Mouse (Mus musculus) heart, postnatal 36 days (tissue): ENCODE data around the gene Prdm16. TPM values are rescaled to one million over a fixed set of nuclear protein-coding genes. Genes with fewer than 3 reads are reported as not detected.

Source experiments
- DNase-seq, 2 experiments: peaks; one replicate each; pipeline ENCODE4 v3.0.0; 2021 to 2022
- intact Hi-C: fragments of 180-260 bp; cut with DNase I; formaldehyde crosslinking; loops from one replicate; pipeline ENCODE4 v1.15.1; 2025
- total RNA-seq, 2 experiments: library from RNA; stranded (reverse); gene quantifications; 2 replicates each; pipeline ENCODE4 v1.2.3; 2021

The Prdm16 gene
- total RNA-seq, 2 experiments from 2014 or later, result 11.7 to 13.8 TPM

DNA sequence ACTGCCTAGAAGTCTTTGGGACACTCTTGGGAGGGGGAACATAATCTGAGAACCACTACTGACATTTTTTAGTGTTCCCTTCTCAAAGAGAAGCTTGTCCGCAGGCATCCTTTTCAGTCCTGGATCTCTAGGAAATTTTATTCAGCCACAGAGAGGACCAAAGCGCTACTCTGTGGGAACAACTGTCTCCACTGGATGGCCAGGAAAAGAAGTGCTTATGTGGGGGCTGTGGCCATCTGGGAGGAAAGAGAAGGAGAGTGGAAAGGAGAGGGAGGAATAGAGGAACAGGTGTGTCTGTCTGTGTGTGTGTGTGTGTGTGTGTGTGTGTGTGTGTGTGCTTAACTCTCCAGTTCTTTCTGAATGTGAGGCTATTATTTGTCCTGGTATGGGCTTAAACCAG, 271.9 kb downstream of the Prdm16 start:
- intact Hi-C loops, result no loop called here
- no peak for DNase-seq

DNA sequence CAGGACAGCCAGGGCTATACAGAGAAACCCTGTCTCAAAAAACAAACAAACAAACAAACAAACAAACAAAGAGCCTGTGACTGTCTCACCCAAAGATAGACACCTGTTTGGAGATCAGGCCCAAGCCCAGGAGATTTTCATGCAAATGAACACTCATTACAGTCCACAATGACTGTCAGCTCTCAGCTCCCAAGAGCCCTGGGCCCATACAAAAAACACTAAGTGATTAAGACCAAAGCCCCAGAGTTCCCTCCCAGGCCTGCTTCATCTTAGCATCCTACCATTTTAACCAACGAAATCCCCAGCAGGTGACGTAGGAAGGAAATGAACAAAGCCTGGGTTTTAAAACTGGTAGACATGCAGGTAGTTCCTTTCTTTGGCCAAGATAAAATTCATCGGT, 275.8 kb downstream of the Prdm16 start:
- intact Hi-C loops, result no loop called here
- DNase-seq, result no peak

DNA sequence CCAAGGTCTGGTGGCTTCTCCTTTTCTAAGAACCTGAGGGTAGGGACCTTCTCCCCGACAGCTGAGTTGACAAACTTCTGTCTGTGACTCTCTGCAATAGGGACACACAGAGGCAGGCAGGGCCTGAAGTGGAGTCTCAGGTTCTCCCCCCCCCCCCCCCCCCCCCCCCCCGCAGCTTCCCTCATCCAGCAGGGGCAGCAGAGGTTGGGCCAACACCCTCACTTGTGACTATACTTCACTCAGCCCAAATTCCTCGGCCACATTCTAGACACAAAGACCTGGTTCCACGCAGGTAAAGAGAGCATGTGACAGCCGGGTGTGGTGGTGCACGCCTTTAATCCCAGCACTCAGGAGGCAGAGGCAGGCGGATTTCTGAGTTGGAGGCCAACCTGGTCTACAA, 276.2 kb downstream of the Prdm16 start:
- DNase-seq, result no peak
- intact Hi-C loops, result no loop called here

DNA sequence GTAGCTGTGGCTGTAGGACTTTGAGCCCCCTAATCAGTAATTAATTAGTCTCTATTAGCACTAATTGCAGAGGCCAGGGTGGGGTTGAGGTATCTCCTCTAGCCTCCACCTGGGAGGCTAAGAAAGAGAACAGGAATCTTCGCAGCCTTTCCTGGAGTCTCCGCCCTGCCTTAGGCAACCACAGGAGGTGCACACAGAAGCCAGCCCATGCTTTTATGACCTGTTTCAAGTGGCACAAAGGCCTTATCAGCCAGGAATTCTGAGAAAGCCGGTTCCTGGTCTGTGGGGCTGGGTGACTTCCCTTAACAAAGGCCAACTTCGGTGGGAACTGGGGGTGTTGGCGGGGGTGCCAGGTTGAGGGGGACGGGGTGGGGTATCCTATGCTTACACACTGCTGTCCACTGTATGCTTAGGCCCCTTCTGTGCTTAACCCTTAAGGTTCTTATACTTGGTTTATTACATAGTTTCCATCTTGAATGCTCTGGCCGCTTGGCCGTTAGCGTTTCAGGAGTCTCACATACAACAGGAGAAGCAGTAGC, 276.8 kb downstream of the Prdm16 start:
- no peak for DNase-seq
- intact Hi-C loops, result no loop called here

DNA sequence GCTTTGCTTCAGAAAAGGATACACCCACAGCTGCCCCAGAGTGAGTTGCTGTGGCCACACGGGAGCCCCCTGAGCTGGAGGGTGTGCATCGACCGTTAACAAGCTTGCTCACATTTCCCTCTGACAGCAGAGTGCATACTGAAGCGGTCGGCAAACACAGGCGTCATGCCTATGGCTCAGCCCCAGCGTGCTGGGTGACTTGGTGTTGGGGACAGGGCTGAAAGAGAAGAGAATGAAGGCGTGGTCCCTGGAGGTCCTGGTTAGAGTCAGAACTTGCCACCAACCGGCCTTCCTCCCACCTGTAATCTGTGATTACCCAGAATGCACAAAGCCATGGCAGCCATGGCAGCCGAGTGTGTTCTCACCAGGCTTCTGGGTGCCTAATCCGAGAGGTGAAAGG, 277.9 kb downstream of the Prdm16 start:
- peak in 1 of 2 experiments; percentile 8 for DNase-seq
- intact Hi-C loops, result no loop called here

DNA sequence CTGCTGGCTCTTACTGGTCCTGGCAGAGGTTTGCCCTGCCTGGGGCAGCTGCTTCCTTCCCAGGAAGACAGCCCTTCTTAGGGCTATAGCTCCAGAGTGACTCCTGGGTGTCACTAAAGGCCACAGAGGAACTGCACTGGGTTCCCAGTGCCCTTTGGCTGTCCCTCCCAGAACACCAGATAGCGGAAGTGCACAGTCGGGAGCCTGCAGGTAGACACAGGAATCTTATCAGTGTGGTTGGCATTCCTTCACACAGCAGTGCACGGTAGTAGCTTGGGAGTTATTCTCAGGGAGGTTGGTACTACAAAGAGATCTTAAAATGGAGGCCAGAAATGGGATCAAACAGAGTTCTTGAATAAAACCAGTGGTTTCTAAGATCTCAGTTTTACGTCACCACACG, 278.3 kb downstream of the Prdm16 start:
- intact Hi-C loops, result no loop called here
- peak in 1 of 2 experiments; percentile 14 for DNase-seq

DNA sequence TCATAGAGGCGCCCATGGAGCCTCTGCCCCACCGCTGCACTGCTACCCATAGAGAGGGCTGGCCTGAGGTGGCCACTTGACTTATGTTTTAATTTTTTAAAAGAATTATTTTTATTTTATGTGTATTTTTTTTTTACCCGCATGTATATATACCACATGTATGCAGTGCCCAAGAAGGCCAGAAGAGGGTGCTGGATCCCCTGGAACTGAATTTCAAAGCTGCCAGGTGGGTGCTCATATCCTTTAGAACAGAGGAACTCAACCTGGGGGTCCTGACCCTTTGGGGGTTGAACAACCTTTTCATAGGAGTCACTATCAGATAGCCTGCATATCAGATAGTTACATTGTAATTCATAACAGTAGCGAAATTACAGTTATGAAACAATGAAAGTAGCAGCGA, 281.3 kb downstream of the Prdm16 start:
- intact Hi-C loops, result no loop called here

DNA sequence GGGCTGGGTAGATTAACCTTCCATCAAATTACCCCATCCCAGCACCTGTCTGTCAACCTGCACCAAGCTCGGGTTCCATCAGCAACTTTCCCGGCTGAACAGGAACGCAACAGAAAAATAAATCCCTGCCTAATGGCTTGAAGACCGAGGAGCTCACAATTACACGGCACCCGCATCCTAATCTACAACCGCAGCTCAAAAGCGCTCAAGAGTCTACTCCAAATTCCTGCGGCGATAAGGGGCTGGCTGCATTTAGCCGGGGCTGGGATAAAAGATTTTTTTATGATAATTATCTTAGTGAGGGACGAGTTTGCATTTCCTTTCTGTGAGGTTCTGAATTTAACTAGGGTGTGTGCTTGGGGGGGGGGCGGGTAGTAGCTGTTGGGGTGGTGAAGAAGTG, 284.4 kb downstream of the Prdm16 start:
- intact Hi-C loops, result no loop called here
- DNase-seq, result no peak

More for the DNA sequence above, 281.3 kb downstream of the Prdm16 start:
- DNase-seq, result no peak

DNA sequence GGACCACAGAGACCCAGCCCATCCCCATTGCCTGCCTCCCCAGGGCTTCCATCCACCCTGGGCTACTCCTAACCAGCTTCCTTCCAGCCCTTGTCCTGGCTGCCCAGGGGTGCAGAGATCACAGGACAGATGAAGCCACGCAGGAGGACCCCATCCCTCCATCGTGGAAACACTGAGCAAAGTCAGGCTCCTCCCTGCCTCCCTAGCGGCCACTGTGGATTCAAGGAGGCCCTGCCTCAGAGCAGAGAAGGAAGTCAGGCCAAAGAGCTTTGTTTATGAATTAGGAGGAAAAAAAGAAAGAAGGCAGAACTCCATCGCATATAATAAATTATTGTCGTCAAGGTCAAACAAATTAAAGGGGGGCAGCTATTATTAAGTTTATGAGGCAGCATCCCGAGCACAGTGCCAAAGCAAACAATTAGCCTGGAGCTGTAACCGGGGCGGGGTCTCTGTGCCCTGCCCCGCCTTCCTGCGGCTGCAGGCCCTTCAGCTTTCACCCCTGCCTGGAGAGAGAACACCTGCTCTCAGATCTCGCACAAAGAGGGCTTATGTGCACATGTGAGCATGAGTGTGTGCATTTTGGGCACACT, 288.4 kb downstream of the Prdm16 start:
- DNase-seq, result no peak
- intact Hi-C loops, result no loop called here

DNA sequence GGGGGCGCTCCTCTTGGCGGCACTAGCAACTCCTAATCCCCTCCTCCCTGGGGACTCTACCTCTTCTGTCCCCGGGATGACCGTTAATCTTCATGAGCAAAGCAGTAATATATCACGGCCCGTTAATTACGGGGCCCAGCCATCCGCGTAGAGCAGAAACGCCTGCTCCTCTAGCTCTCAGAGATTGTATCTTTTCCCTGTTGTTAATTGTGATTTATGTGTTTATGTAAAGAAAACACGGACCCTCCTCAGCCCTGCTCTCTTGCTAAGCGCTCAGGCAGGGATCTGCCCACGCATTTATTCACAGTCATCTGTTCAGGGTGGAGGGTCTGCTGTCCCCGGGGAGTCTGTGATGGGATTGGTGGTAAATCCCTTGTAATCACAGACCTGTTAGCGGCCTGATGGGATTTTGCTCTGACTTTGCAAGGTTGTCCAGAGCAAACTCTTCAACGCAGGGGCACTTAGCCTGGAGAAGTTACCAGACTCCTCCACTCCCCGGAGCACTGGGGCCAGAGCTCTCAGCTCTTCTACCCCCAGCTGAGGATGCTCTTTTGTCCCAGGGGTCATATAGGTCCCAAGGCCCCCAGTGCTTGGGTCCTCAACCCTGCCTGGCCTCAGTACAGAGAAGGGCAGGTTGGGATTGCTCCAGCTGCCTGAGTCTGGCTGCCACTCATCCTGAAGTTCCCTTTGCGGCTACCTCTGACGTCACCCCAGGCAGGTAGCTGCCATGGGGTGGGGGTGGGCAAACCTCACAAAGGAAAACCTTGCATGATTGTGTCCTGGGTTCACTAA, 289.7 kb downstream of the Prdm16 start:
- intact Hi-C loops, result no loop called here
- no peak for DNase-seq

DNA sequence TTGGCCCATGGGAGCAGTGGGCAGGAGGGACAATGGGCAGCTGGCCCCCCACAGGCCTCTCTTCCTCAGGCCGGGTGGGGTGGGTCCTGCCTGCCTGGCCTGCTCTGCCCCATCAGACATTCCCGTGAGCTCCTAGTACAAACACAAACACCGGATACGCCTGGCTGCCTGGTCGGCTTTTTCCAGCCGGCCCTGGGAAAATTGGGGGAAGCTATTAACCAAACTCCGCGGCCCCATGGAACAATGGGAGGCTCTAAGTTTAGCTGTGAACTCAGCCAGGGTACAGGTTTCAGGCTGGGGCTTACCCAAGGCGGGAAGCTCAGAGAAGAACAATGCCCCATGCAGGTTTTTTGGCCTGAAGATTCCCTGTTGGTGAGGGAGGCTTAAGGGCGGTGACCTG, 300.0 kb downstream of the Prdm16 start:
- peak; percentile 51 to 52 for DNase-seq
- intact Hi-C loops, result no loop called here

DNA sequence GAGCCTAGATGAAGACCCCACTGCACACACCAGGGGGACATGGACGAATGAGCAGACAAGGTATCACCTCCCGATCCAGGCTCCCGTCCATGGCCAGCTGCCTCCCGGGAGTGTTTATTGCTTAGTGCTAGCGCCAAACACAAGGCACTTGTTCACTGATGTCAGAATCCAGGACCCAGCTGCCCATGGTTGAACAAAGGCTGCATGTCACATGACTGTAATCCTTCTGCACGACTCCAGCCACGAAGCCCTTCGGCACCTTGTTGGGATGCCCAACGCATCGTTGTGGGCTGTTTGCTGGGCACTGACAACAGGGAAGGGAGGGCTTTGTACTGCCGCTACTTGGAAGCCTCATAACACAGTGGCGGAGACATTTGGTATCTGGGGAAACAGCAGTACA, 300.9 kb downstream of the Prdm16 start, which contains the start of gene B230104I21Rik:
B230104I21Rik (plus strand) TSS at position 367 of the 400 bp plus-strand sequence.
- DNase-seq, result no peak
- intact Hi-C loops, result no loop called here

DNA sequence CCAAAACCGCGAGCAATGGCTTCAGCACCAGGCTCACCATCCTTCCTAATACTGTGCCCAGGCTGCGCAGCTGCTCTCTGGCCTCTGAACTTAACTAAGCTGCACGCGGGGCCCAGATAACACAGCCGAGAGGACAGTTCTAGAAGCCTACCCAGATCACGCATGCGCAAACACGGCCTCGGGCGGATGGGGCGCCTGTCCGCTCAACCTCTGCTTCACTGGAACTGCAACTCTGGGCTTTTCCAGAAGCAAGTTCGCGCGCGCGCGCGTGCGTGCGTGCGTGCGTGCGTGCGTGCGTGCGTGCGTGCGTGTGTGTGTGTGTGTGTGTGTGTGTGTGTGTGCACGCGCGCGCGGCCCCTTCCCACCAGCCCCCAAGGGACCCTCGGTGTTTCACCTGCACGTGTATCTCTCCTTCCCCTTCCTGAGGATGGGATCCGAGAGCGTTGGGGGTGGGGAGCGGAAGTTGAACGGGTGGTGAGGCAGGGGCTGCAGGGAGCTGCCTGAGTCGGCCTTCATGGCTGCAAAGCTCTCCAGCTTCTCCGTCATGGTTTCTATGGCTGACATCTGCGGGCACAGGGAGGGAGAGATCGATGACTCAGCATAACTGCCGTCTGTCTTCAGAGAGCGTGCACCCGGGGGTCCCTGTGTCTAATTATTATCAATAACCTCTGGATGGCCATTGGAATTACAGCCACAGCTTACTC, 301.8 kb downstream of the Prdm16 start:
- DNase-seq, result peak in 1 of 2 experiments; percentile 51
- intact Hi-C loops, result no loop called here

DNA sequence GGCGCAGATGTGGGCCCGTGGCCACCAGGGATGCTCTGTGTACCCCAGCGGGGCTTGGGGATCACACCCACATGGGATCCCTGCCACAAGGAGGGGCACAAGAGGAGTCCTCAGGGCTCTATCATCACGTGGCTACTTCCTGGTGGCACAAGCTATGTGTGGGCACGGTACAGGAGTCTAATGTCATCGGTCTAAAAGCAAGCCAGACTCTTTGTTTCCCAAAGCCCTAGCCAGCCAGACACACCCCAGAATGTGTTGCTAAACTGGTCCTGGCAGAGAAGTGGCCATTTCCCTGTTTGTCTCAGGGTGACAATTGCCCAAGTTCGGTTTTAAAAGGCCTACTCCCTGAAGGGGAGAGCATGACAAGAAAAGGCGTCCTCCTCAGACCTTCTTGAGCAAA, 303.4 kb downstream of the Prdm16 start:
- DNase-seq, result peak in 1 of 2 experiments; percentile 40

DNA sequence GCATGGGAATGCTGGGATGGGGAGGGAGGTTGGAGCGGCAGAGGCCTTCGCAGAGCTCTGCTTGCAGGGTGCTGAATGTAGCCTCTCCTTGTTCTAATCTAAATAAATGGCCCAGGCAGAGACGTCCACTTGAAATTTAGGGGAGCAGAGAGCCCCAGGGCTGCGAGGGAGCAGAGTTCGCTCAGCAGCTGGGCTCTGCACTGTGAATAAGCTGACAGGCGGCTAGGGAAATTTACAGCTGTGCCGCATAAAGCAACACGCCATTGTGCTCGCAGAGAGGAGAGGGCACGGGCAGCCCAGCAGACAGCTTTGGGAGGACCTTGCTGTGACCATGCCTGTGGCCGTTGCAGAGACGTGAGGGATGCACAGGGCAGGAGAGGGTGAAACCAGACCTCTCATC, 305.4 kb downstream of the Prdm16 start:
- no peak for DNase-seq
- intact Hi-C loops, result no loop called here

More for the DNA sequence above, 303.4 kb downstream of the Prdm16 start:
- intact Hi-C loops, result loop anchor here (2.0 kb wide), 1 partner anchor 60 kb away; no protein-coding TSS in a partner anchor

DNA sequence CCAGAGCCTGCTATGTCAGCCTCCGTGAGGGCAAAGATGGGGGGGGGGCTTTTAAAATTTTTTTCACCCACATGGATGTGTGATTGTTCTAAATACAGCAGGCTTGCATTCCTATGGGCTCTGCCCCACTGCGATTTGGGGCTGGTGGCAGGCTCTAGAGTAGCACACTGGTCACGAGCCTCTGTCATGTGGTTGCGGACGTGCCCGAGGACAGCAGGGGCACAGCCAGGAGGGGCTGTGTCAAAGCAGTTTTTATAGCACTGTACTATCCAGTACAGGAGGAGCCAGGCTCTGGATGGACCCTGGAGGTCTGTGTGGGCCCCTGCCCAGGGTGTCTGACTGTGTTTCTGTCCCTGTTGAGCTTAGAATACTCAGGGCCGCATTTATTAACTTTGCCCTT, 306.7 kb downstream of the Prdm16 start:
- intact Hi-C loops, result no loop called here
- peak in 1 of 2 experiments; percentile 51 for DNase-seq

DNA sequence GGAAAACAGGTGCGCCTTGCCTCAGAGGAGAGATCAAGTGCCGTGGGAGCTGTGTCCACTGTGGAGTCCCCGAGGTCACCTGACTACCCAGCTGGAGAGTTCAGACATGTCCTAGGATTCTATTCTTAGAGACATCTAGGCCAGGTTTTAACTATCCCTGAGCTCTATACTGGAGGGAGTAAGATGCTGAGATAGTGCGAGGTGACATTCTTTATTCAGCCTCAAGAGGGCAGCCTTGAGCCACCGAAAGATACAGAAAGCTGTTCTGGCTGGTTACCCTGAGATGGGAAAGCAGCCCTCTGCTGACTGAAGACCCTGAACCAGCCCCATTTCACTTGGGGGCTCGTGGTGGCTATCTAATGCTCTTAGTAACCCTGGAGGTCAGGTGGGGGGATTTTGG, 307.8 kb downstream of the Prdm16 start:
- intact Hi-C loops, result loop anchor here (1.0 to 5.0 kb wide), 6 partner anchors 113 to 498 kb away; partner anchors contain the start of gene Prdm16
- peak; percentile 73 to 77 for DNase-seq

DNA sequence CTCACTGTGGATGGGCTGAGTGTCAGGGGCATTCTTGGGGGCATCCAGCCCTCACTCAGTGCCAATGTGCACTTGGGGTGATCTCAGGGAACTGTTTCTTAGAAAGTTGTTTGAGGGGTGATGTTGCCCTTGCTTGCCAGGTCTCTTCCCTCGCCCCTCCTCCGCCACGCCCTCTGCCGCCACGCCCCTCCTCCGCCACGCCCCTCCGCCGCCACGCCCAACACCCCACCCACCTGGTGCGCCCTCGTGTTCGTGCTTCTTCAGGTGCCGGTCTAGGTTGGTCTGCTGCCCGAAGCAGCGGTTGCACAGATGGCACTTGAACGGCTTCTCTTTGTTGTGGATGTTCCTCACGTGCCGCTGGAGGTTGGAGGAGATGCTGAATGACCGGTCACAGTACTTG, 308.2 kb downstream of the Prdm16 start:
- intact Hi-C loops, result loop anchor here (1.0 to 5.0 kb wide), 6 partner anchors 114 to 499 kb away; partner anchors contain the start of gene Prdm16

DNA sequence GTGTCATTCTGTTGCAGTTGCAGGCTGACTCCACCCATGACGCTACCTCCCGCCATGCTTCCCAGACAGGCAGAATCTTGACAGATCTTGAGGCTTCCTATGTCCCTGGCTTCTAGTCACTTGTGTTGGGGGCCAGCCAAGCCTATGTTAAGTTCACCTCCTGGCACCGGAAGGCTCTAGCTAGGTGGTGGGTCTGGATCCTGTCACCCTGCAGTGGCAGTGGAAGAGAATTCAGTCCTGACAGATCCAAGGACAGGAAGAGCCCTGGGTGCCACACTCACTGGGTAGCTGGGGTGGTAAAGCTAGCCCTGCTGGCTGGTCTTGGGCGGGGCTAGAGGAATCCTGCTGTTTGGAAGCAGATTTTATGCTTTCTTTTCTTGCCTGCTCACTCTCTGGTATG, 311.3 kb downstream of the Prdm16 start:
- no peak for DNase-seq
- intact Hi-C loops, result loop anchor here (5.0 kb wide), 2 partner anchors 117 to 502 kb away; no protein-coding TSS in a partner anchor

More for the DNA sequence above, 308.2 kb downstream of the Prdm16 start:
- no peak for DNase-seq

DNA sequence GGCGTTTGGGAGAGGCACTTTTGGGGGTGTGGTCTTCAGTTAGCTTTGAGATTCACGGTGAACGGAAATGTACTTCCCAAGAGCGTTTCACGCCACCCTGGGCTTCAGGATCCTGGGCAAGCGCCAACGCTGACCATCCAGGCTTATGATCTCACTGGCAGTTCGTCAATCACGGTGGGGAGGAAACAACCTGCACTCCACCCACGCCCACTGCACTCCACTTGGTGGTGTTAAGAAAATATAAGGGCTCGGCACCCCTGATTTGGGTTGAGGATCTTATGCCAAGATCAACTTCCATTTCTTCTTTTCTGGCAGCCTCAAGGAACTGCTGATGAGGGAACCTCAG, 323.1 kb downstream of the Prdm16 start:
- intact Hi-C loops, result no loop called here
- DNase-seq, result no peak
